Mouse (Mus musculus): ENCODE data around the gene Tex52. TPM values are rescaled to one million over a fixed set of nuclear protein-coding genes. Genes with fewer than 3 reads are reported as not detected.

The Tex52 gene
- polyA plus RNA-seq, 1 experiment from 2014 or later, result 0.21 TPM

- H3K9ac ChIP-seq, result no peak overlapping the region
- no peak for TF ChIP-seq CTCF (IDR thresholded peaks at IDR 0.05; ENCODE audit: low read depth)
- ATAC-seq (ENCODE audit: insufficient read depth), result no peak
- H3K9me3 ChIP-seq (ENCODE audit: low read depth, low read length), result no peaks in the 10 kb centered on the region
- no peak overlapping the region for H3K4me2 ChIP-seq
- H3K4me1 ChIP-seq (ENCODE audit: insufficient read depth), result no peaks in the 10 kb centered on the region
- H3K27ac ChIP-seq (ENCODE audit: low read depth), result no peak overlapping the region
- H3K4me3 ChIP-seq (ENCODE audit: low read depth, low read length), result no peak overlapping the region
- peaks cover 59% of the 10 kb centered on the region for H3K36me3 ChIP-seq (ENCODE audit: insufficient read depth)
- no peak for DNase-seq
- no peaks in the 10 kb centered on the region for H3K27me3 ChIP-seq (ENCODE audit: insufficient read depth, low read length)
- 91% methylated on average over 2 of the region's 2 CpGs for WGBS
These were observed 54.0 kb downstream of the Tex52 start for GRCm38 (mm10) chr6:128429300-128429699.

- Histone ChIP-seq H3K4me3 (ENCODE audit: low read depth, low read length) (no peak overlapping the region), H3K9me3 (ENCODE audit: low read depth, low read length) (no peaks in the 10 kb centered on the region), H3K36me3 (ENCODE audit: insufficient read depth) (peaks cover 64% of the 10 kb centered on the region), H3K27ac (ENCODE audit: low read depth) (no peak overlapping the region), H3K27me3 (ENCODE audit: insufficient read depth, low read length) (no peaks in the 10 kb centered on the region), H3K9ac (no peak overlapping the region), H3K4me2 (no peak overlapping the region), H3K4me1 (ENCODE audit: insufficient read depth) (no peaks in the 10 kb centered on the region)
- DNase-seq (no peak), ATAC-seq (ENCODE audit: insufficient read depth) (no peak)
- TF ChIP-seq CTCF (IDR thresholded peaks at IDR 0.05; ENCODE audit: low read depth), result no peak
- WGBS, result 84% methylated on average over 6 of the region's 6 CpGs
These were observed 54.6 kb downstream of the Tex52 start for GRCm38 (mm10) chr6:128429826-128430225.

- DNase-seq (no peak), ATAC-seq (ENCODE audit: insufficient read depth) (no peak)
- Histone ChIP-seq H3K9me3 (ENCODE audit: low read depth, low read length) (no peaks in the 10 kb centered on the region), H3K4me3 (ENCODE audit: low read depth, low read length) (no peak overlapping the region), H3K27ac (ENCODE audit: low read depth) (no peak overlapping the region), H3K27me3 (ENCODE audit: insufficient read depth, low read length) (no peaks in the 10 kb centered on the region), H3K4me1 (ENCODE audit: insufficient read depth) (no peaks in the 10 kb centered on the region), H3K36me3 (ENCODE audit: insufficient read depth) (peaks cover 82% of the 10 kb centered on the region), H3K4me2 (no peak overlapping the region), H3K9ac (no peak overlapping the region)
- 79% methylated on average over 13 of the region's 13 CpGs for whole genome bisulfite sequencing
- TF ChIP-seq CTCF (IDR thresholded peaks at IDR 0.05; ENCODE audit: low read depth), result no peak
These were observed 57.2 kb downstream of the Tex52 start for GRCm38 (mm10) chr6:128432356-128432915.

- Histone ChIP-seq H3K27me3 (ENCODE audit: insufficient read depth, low read length) (no peaks in the 10 kb centered on the region), H3K9ac (no peak overlapping the region), H3K36me3 (ENCODE audit: insufficient read depth) (peaks cover 76% of the 10 kb centered on the region), H3K4me2 (no peak overlapping the region), H3K27ac (ENCODE audit: low read depth) (no peak overlapping the region), H3K9me3 (ENCODE audit: low read depth, low read length) (no peaks in the 10 kb centered on the region), H3K4me1 (ENCODE audit: insufficient read depth) (no peaks in the 10 kb centered on the region), H3K4me3 (ENCODE audit: low read depth, low read length) (no peak overlapping the region)
- no peak for TF ChIP-seq CTCF (IDR thresholded peaks at IDR 0.05; ENCODE audit: low read depth)
- no peak for ATAC-seq (ENCODE audit: insufficient read depth)
- WGBS, result 89% methylated on average over 13 of the region's 13 CpGs
- DNase-seq, result no peak
These were observed 58.3 kb downstream of the Tex52 start for GRCm38 (mm10) chr6:128433566-128433965.

Other genes starting within 250 kb of the Tex52 start
- gene Tspan9, start 231.9 kb upstream of the Tex52 start, polyA plus RNA-seq (2014; fragmentation: Nextera tagmentation; extraction: Ambion mirVana), result 118 and 121 TPM in 2 replicates
- 3.3 and 4.1 TPM in 2 replicates for gene Tead4, start 74.6 kb upstream of the Tex52 start, polyA plus RNA-seq (2014; fragmentation: Nextera tagmentation; extraction: Ambion mirVana)
- 22.0 and 23.1 TPM in 2 replicates for gene Tulp3, start 19.6 kb upstream of the Tex52 start, polyA plus RNA-seq (2014; fragmentation: Nextera tagmentation; extraction: Ambion mirVana)
- gene Rhno1, start 12.5 kb upstream of the Tex52 start, polyA plus RNA-seq (2014; fragmentation: Nextera tagmentation; extraction: Ambion mirVana), result 134 and 144 TPM in 2 replicates
- gene Foxm1, start 12.5 kb upstream of the Tex52 start, polyA plus RNA-seq (2014; fragmentation: Nextera tagmentation; extraction: Ambion mirVana), result 55.0 and 56.7 TPM in 2 replicates
- gene Gm44596, start within 50 bp of the Tex52 start, polyA plus RNA-seq (2014; fragmentation: Nextera tagmentation; extraction: Ambion mirVana), result not detected in 2 replicates
- gene Nrip2, start 23.8 kb downstream of the Tex52 start, polyA plus RNA-seq (2014; fragmentation: Nextera tagmentation; extraction: Ambion mirVana), result 3.4 and 4.3 TPM in 2 replicates
- 32.6 and 41.4 TPM in 2 replicates for gene Itfg2, start 49.5 kb downstream of the Tex52 start, polyA plus RNA-seq (2014; fragmentation: Nextera tagmentation; extraction: Ambion mirVana)
- gene Fkbp4, start 63.2 kb downstream of the Tex52 start, polyA plus RNA-seq (2014; fragmentation: Nextera tagmentation; extraction: Ambion mirVana), result 434 and 450 TPM in 2 replicates
- gene Pzp, start 151.3 kb downstream of the Tex52 start, polyA plus RNA-seq (2014; fragmentation: Nextera tagmentation; extraction: Ambion mirVana), result 0.04 and 0.18 TPM in 2 replicates
- gene A2ml1, start 206.2 kb downstream of the Tex52 start, polyA plus RNA-seq (2014; fragmentation: Nextera tagmentation; extraction: Ambion mirVana), result 0.64 and 1.4 TPM in 2 replicates
- gene Klrb1a, start 248.1 kb downstream of the Tex52 start, polyA plus RNA-seq (2014; fragmentation: Nextera tagmentation; extraction: Ambion mirVana), result not detected in 2 replicates